Mouse (Mus musculus) heart, postnatal 0 days (tissue): ENCODE measurements around the gene Psmc5. TPM values are rescaled to one million over a fixed set of nuclear protein-coding genes. Genes with fewer than 3 reads are reported as not detected.
A peak's percentile ranks its signal among the peaks of the same experiment; 100 is the strongest.
"Not testable (repeated sequence)": the region's sequence is repeated elsewhere in the genome, so short reads cannot be mapped to it uniquely, and the experiment has no call there.

Source experiments
- ATAC-seq: fragments of 200-750 bp; cut with Nextera tagmentation; 2 replicates; pipeline ENCODE4 v1.8.0; 2017; ENCODE audit warnings: low read depth, moderate number of reproducible peaks, moderate library complexity; ENCODE audit not compliant: insufficient read depth
- DNase-seq: peaks from one replicate; pipeline ENCODE4 v3.0.0-alpha.2; 2016; ENCODE audit warnings: low spot score
- H3K27ac ChIP-seq: fragments of 300-500 bp; sonication (generic); 2 replicates; pipeline ENCODE4 v1.5.1; 2014; ENCODE audit warnings: low read depth, mild to moderate bottlenecking
- H3K27me3 ChIP-seq: fragments of 300-500 bp; sonication (generic); 2 replicates; pipeline ENCODE4 v1.6.1; 2014; ENCODE audit warnings: low read length, mixed read lengths; ENCODE audit not compliant: control insufficient read depth, insufficient read depth
- H3K36me3 ChIP-seq: fragments of 300-500 bp; sonication (generic); replicated peaks from 2 replicates; pipeline ENCODE4 v1.6.1; 2014; ENCODE audit warnings: low read length, mixed read lengths; ENCODE audit not compliant: control insufficient read depth, insufficient read depth
- H3K4me1 ChIP-seq: fragments of 300-500 bp; sonication (generic); 2 replicates; pipeline ENCODE4 v1.6.1; 2014; ENCODE audit warnings: antibody characterized with exemption; ENCODE audit not compliant: control insufficient read depth, insufficient read depth
- H3K4me2 ChIP-seq: fragments of 300-500 bp; sonication (generic); 2 replicates; pipeline ENCODE4 v1.6.1; 2014; ENCODE audit warnings: low read depth, mild to moderate bottlenecking, low read length, moderate library complexity
- H3K4me3 ChIP-seq: fragments of 300-500 bp; sonication (generic); 2 replicates; pipeline ENCODE4 v1.5.1; 2014; ENCODE audit warnings: low read depth, low read length
- H3K9ac ChIP-seq: fragments of 300-500 bp; sonication (generic); replicated peaks from 2 replicates; pipeline ENCODE4 v1.6.1; 2014; ENCODE audit warnings: low read depth, low read length, mixed read lengths
- H3K9me3 ChIP-seq: fragments of 300-500 bp; sonication (generic); replicated peaks from 2 replicates; pipeline ENCODE4 v1.6.1; 2016; ENCODE audit warnings: low read length; ENCODE audit not compliant: control insufficient read depth
- CTCF ChIP-seq: IDR thresholded peaks from 2 replicates; pipeline ENCODE4 v1.5.1; 2016; ENCODE audit warnings: antibody characterized with exemption, control low read depth, low read depth
- EP300 ChIP-seq: IDR thresholded peaks from 2 replicates; pipeline ENCODE4 v1.6.1; 2016; ENCODE audit warnings: antibody characterized with exemption, low read depth
- WGBS: fragments of 180-500 bp; shearing (Covaris S2); extraction: QIAGEN DNeasy Blood & Tissue Kit; methylation state at CpG from one replicate; pipeline ENCODE4 v1.1.7; 2014; 5-methylcytosine and 5-hydroxymethylcytosine counted together
- polyA plus RNA-seq: library from polyadenylated mRNA; unstranded; fragments of >200 nt; fragmentation: Nextera tagmentation; extraction: Ambion mirVana; gene quantifications from 2 replicates; pipeline ENCODE4 v1.2.1, GENCODE M21; 2015
- total RNA-seq: library from RNA; depleted of rRNA; stranded (reverse); fragments of >200 nt; gene quantifications from 2 replicates; pipeline ENCODE4 v1.2.3, GENCODE M21; 2014; ENCODE audit warnings: low replicate concordance

Psmc5 gene
- total and polyA plus RNA-seq, 2 experiments from 2014 or later = 50.8 to 208 TPM

GRCm38 (mm10) chr11:106216730-106217490 lies 39.0 kb upstream of the Psmc5 start, which contains the start of gene Ddx42:
Gene Ddx42, plus strand, starts transcription at chr11:106216926.
- H3K9ac ChIP-seq = peak within 1 kb of the TSS; percentile 94
- ATAC-seq (peak; percentile 90), DNase-seq (peak; percentile 93)
- H3K27me3 ChIP-seq = no peaks in the 10 kb centered on the region
- under 1% methylated on average over 70 of the region's 70 CpGs for WGBS
- peak within 1 kb of the TSS; percentile 84 for H3K4me2 ChIP-seq
- peak within 1 kb of the TSS; percentile 97 for H3K27ac ChIP-seq
- peaks cover 4% of the 10 kb centered on the region for H3K36me3 ChIP-seq
- H3K9me3 ChIP-seq = no peaks in the 10 kb centered on the region
- H3K4me1 ChIP-seq = peaks cover 34% of the 10 kb centered on the region
- H3K4me3 ChIP-seq = peak within 1 kb of the TSS; percentile 99
- no peak for TF ChIP-seq CTCF
- peak; percentile 39 for TF ChIP-seq EP300

GRCm38 (mm10) chr11:106220603-106221002 lies 35.4 kb upstream of the Psmc5 start:
- H3K36me3 ChIP-seq = peaks cover 18% of the 10 kb centered on the region
- no peak overlapping the region for H3K27ac ChIP-seq
- no peak overlapping the region for H3K4me3 ChIP-seq
- DNase-seq (no peak), ATAC-seq (no peak)
- WGBS = 84% methylated on average over 3 of the region's 3 CpGs
- H3K4me2 ChIP-seq = no peak overlapping the region
- no peak for TF ChIP-seq CTCF
- no peak for TF ChIP-seq EP300
- H3K9ac ChIP-seq = no peak overlapping the region
- peaks cover 14% of the 10 kb centered on the region for H3K4me1 ChIP-seq
- no peaks in the 10 kb centered on the region for H3K27me3 ChIP-seq
- no peaks in the 10 kb centered on the region for H3K9me3 ChIP-seq

DNA sequence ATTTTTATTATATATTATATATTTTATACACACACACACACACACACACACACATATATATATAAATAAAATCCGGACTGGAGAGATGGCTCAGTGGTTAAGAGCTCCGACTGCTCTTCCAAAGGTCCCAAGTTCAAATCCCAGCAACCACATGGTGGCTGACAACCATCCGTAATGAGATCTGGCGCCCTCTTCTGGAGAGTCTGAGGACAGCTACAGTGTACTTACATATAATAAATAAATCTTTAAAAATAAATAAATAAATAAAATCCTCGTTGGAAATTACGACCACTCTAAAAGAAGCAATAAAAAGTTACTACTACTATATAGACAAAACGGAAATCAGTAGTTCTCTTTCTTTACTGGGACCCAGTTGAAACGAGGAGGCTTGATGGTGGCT lies 22.0 kb upstream of the Psmc5 start:
- not testable (repeated sequence) for H3K4me1 ChIP-seq, H3K9ac ChIP-seq, H3K4me3 ChIP-seq, DNase-seq, H3K4me2 ChIP-seq, H3K27ac ChIP-seq, H3K27me3 ChIP-seq, ATAC-seq, H3K9me3 ChIP-seq
- 0 out of 2 replicates have a peak, but pooled peaks have one; percentile 8 for TF ChIP-seq CTCF
- WGBS = 83% methylated on average over 8 of the region's 8 CpGs
- H3K36me3 ChIP-seq = peaks cover 77% of the 10 kb centered on the region

DNA sequence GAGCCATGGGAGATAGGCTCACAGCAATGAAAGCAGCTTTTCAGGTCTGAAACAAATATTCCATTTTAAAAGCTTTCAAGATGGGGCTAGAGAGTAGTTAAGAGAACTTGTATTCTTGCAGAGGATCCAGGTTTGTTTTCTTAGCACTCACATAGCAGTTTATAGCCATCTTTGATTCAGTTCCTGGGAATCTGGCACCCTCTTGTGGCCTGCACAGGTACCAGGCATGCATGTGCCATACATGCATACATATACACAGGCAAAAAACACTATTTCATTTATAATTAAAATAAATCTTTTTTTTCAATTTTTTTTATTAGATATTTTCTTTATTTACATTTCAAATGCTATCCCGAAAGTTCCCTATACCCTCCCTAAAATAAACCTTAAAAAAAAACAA lies 9.1 kb upstream of the Psmc5 start:
- Histone ChIP-seq H3K4me3 (no peak overlapping the region), H3K9ac (no peak overlapping the region), H3K36me3 (peaks cover 99% of the 10 kb centered on the region), H3K27me3 (no peaks in the 10 kb centered on the region), H3K4me1 (no peaks in the 10 kb centered on the region), H3K9me3 (peaks cover 4% of the 10 kb centered on the region), H3K4me2 (no peak overlapping the region), H3K27ac (no peak overlapping the region)
- WGBS = 98% methylated on average over 1 of the region's 1 CpGs
- peak; percentile 33 for TF ChIP-seq CTCF
- TF ChIP-seq EP300 = no peak
- ATAC-seq (no peak), DNase-seq (no peak)

DNA sequence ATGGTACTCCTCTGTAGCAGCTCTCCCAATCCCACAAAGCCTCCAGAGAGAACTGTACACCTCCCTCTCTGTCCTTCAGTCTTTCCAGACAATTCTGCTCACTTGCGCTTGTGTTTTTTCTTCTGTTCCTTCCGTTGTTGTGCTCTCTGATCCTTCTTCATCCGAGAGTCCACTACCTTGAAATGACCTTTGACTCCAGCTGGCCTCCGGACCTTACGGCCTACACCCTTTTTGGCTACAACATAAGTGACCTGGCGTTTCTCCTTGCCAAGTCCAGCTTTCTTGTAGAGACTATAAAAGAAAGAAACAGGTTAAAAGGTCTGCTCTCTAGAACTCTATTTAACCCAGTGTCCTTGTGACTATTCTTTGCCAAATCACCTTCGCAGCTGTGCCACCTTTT lies 6.6 kb upstream of the Psmc5 start:
- Histone ChIP-seq H3K4me3 (no peak overlapping the region), H3K4me2 (no peak overlapping the region), H3K36me3 (peaks cover 87% of the 10 kb centered on the region), H3K9ac (no peak overlapping the region), H3K4me1 (no peaks in the 10 kb centered on the region), H3K27me3 (no peaks in the 10 kb centered on the region), H3K27ac (no peak overlapping the region), H3K9me3 (peaks cover 4% of the 10 kb centered on the region)
- no peak for ATAC-seq
- 86% methylated on average over 7 of the region's 7 CpGs for whole genome bisulfite sequencing
- DNase-seq = no peak
- TF ChIP-seq EP300 (no peak), CTCF (no peak)

GRCm38 (mm10) chr11:106254767-106255166 lies 1.2 kb upstream of the Psmc5 start:
- TF ChIP-seq EP300 (no peak), CTCF (no peak)
- Histone ChIP-seq H3K4me1 (peaks cover 15% of the 10 kb centered on the region), H3K9me3 (no peaks in the 10 kb centered on the region), H3K9ac (peak overlapping the region; percentile 86), H3K27ac (no peak overlapping the region), H3K4me3 (peak overlapping the region; percentile 98), H3K36me3 (peaks cover 39% of the 10 kb centered on the region), H3K4me2 (peak overlapping the region; percentile 98), H3K27me3 (no peaks in the 10 kb centered on the region)
- ATAC-seq (no peak), DNase-seq (no peak)
- 23% methylated on average over 2 of the region's 2 CpGs for WGBS
